Mouse (Mus musculus): ENCODE data around the gene Cd40. TPM values are rescaled to one million over a fixed set of nuclear protein-coding genes. Genes with fewer than 3 reads are reported as not detected.

Gene Cd40
- polyA plus RNA-seq, 1 experiment from 2014 or later = 3.4 TPM

- H3K36me3 ChIP-seq = no peaks in the 10 kb centered on the region
- 46% methylated on average over 8 of the region's 8 CpGs for WGBS (ENCODE audit: insufficient replicate concordance)
- DNase-seq = no peak
- H3K4me1 ChIP-seq (replicated peaks) = no peaks in the 10 kb centered on the region
- no peak overlapping the region for H3K4me3 ChIP-seq (replicated peaks)
- no peak overlapping the region for H3K4me2 ChIP-seq
- no peak overlapping the region for H3K27ac ChIP-seq
- ATAC-seq (ENCODE audit: low read depth) = no peak
- H3K27me3 ChIP-seq = peaks cover 83% of the 10 kb centered on the region
- no peak overlapping the region for H3K9ac ChIP-seq
- H3K9me3 ChIP-seq (replicated peaks) = no peaks in the 10 kb centered on the region
Measured at GRCm38 (mm10) chr2:165078045-165078444, 22.6 kb downstream of the Cd40 start.

GRCm38 (mm10) chr2:165078605-165079004 is 23.2 kb downstream of the Cd40 start:
- Histone ChIP-seq H3K4me2 (no peak overlapping the region), H3K27me3 (peaks cover 77% of the 10 kb centered on the region), H3K4me1 (replicated peaks) (no peaks in the 10 kb centered on the region), H3K27ac (no peak overlapping the region), H3K4me3 (replicated peaks) (no peak overlapping the region), H3K9ac (no peak overlapping the region), H3K36me3 (no peaks in the 10 kb centered on the region), H3K9me3 (replicated peaks) (no peaks in the 10 kb centered on the region)
- ATAC-seq (ENCODE audit: low read depth) = no peak
- 18% methylated on average over 10 of the region's 10 CpGs for WGBS (ENCODE audit: insufficient replicate concordance)
- DNase-seq = no peak

GRCm38 (mm10) chr2:165080657-165081056 is 25.2 kb downstream of the Cd40 start:
- Histone ChIP-seq H3K4me1 (replicated peaks) (no peaks in the 10 kb centered on the region), H3K9me3 (replicated peaks) (no peaks in the 10 kb centered on the region), H3K27ac (no peak overlapping the region), H3K4me2 (no peak overlapping the region), H3K27me3 (peaks cover 59% of the 10 kb centered on the region), H3K36me3 (no peaks in the 10 kb centered on the region), H3K9ac (no peak overlapping the region), H3K4me3 (replicated peaks) (no peak overlapping the region)
- ATAC-seq (ENCODE audit: low read depth) (no peak), DNase-seq (no peak)
- 17% methylated on average over 9 of the region's 9 CpGs for WGBS (ENCODE audit: insufficient replicate concordance)

GRCm38 (mm10) chr2:165081257-165081656 is 25.8 kb downstream of the Cd40 start:
- H3K9me3 ChIP-seq (replicated peaks) = no peaks in the 10 kb centered on the region
- DNase-seq (no peak), ATAC-seq (ENCODE audit: low read depth) (no peak)
- no peak overlapping the region for H3K4me3 ChIP-seq (replicated peaks)
- 22% methylated on average over 7 of the region's 7 CpGs for WGBS (ENCODE audit: insufficient replicate concordance)
- no peaks in the 10 kb centered on the region for H3K36me3 ChIP-seq
- H3K4me2 ChIP-seq = no peak overlapping the region
- H3K27ac ChIP-seq = no peak overlapping the region
- no peaks in the 10 kb centered on the region for H3K4me1 ChIP-seq (replicated peaks)
- peaks cover 53% of the 10 kb centered on the region for H3K27me3 ChIP-seq
- H3K9ac ChIP-seq = no peak overlapping the region

GRCm38 (mm10) chr2:165086634-165087033 is 31.2 kb downstream of the Cd40 start:
- H3K4me1 ChIP-seq (replicated peaks) = no peaks in the 10 kb centered on the region
- H3K9ac ChIP-seq = no peak overlapping the region
- H3K9me3 ChIP-seq (replicated peaks) = 0 out of 2 replicates have a peak, but pooled peaks cover 4% of the 10 kb centered on the region
- 58% methylated on average over 4 of the region's 4 CpGs for WGBS (ENCODE audit: insufficient replicate concordance)
- no peak for ATAC-seq (ENCODE audit: low read depth)
- H3K27ac ChIP-seq = no peak overlapping the region
- no peaks in the 10 kb centered on the region for H3K36me3 ChIP-seq
- no peak for DNase-seq
- H3K4me2 ChIP-seq = no peak overlapping the region
- no peaks in the 10 kb centered on the region for H3K27me3 ChIP-seq
- H3K4me3 ChIP-seq (replicated peaks) = no peak overlapping the region

- Histone ChIP-seq H3K4me1 (replicated peaks) (no peaks in the 10 kb centered on the region), H3K4me3 (replicated peaks) (no peak overlapping the region), H3K9ac (no peak overlapping the region), H3K4me2 (no peak overlapping the region), H3K27me3 (no peaks in the 10 kb centered on the region; the same call in 1 of the 2 replicates), H3K36me3 (no peaks in the 10 kb centered on the region), H3K27ac (no peak overlapping the region), H3K9me3 (replicated peaks) (0 out of 2 replicates have a peak, but pooled peaks cover 4% of the 10 kb centered on the region)
- 37% methylated on average over 14 of the region's 14 CpGs for WGBS (ENCODE audit: insufficient replicate concordance)
- DNase-seq = no peak
- no peak for ATAC-seq (ENCODE audit: low read depth)
Measured at GRCm38 (mm10) chr2:165089470-165089869, 34.0 kb downstream of the Cd40 start.

- H3K27ac ChIP-seq = no peak within 1 kb of the TSS
- peaks cover under 1% of the 10 kb centered on the region for H3K27me3 ChIP-seq
- 0 out of 2 replicates have a peak, but pooled peaks cover 4% of the 10 kb centered on the region for H3K9me3 ChIP-seq (replicated peaks)
- H3K36me3 ChIP-seq = no peaks in the 10 kb centered on the region
- no peak within 1 kb of the TSS for H3K9ac ChIP-seq
- H3K4me1 ChIP-seq (replicated peaks) = no peaks in the 10 kb centered on the region
- no peak within 1 kb of the TSS for H3K4me2 ChIP-seq
- no peak within 1 kb of the TSS for H3K4me3 ChIP-seq (replicated peaks)
- ATAC-seq (ENCODE audit: low read depth) = no peak
- 59% methylated on average over 2 of the region's 2 CpGs for WGBS (ENCODE audit: insufficient replicate concordance)
- DNase-seq = no peak
Measured at GRCm38 (mm10) chr2:165090650-165091049, 35.2 kb downstream of the Cd40 start, which contains the start of gene 1700025C18Rik. Gene 1700025C18Rik (minus strand): TSS chr2:165090750.

GRCm38 (mm10) chr2:165091433-165091965 is 36.1 kb downstream of the Cd40 start:
- H3K9me3 ChIP-seq (replicated peaks) = 0 out of 2 replicates have a peak, but pooled peaks cover 4% of the 10 kb centered on the region
- no peak for ATAC-seq (ENCODE audit: low read depth)
- H3K27ac ChIP-seq = no peak overlapping the region
- WGBS (ENCODE audit: insufficient replicate concordance) = 55% methylated on average over 8 of the region's 8 CpGs
- H3K27me3 ChIP-seq = peaks cover 7% of the 10 kb centered on the region
- H3K9ac ChIP-seq = no peak overlapping the region
- no peaks in the 10 kb centered on the region for H3K36me3 ChIP-seq
- no peak for DNase-seq
- H3K4me2 ChIP-seq = no peak overlapping the region
- H3K4me1 ChIP-seq (replicated peaks) = no peaks in the 10 kb centered on the region
- H3K4me3 ChIP-seq (replicated peaks) = no peak overlapping the region

- Histone ChIP-seq H3K9ac (no peak overlapping the region), H3K27me3 (peaks cover 16% of the 10 kb centered on the region), H3K4me1 (replicated peaks) (no peaks in the 10 kb centered on the region), H3K27ac (no peak overlapping the region), H3K36me3 (no peaks in the 10 kb centered on the region), H3K4me2 (no peak overlapping the region), H3K4me3 (replicated peaks) (no peak overlapping the region), H3K9me3 (replicated peaks) (0 out of 2 replicates have a peak, but pooled peaks cover 4% of the 10 kb centered on the region)
- WGBS (ENCODE audit: insufficient replicate concordance) = 66% methylated on average over 7 of the region's 7 CpGs
- ATAC-seq (ENCODE audit: low read depth) (no peak), DNase-seq (no peak)
Measured at GRCm38 (mm10) chr2:165092393-165092792, 37.0 kb downstream of the Cd40 start.

GRCm38 (mm10) chr2:165096367-165096766 is 40.9 kb downstream of the Cd40 start:
- no peaks in the 10 kb centered on the region for H3K36me3 ChIP-seq
- no peak overlapping the region for H3K27ac ChIP-seq
- H3K4me1 ChIP-seq (replicated peaks) = no peaks in the 10 kb centered on the region
- ATAC-seq (ENCODE audit: low read depth) (no peak), DNase-seq (no peak)
- 20% methylated on average over 10 of the region's 10 CpGs for WGBS (ENCODE audit: insufficient replicate concordance)
- H3K4me3 ChIP-seq (replicated peaks) = no peak overlapping the region
- no peak overlapping the region for H3K9ac ChIP-seq
- peaks cover 25% of the 10 kb centered on the region for H3K27me3 ChIP-seq
- H3K9me3 ChIP-seq (replicated peaks) = no peaks in the 10 kb centered on the region
- H3K4me2 ChIP-seq = no peak overlapping the region

- H3K27ac ChIP-seq = no peak overlapping the region
- H3K36me3 ChIP-seq = no peaks in the 10 kb centered on the region
- no peak overlapping the region for H3K4me2 ChIP-seq
- no peak overlapping the region for H3K4me3 ChIP-seq (replicated peaks)
- no peaks in the 10 kb centered on the region for H3K4me1 ChIP-seq (replicated peaks)
- H3K9me3 ChIP-seq (replicated peaks) = no peaks in the 10 kb centered on the region
- ATAC-seq (ENCODE audit: low read depth) (no peak), DNase-seq (no peak)
- H3K9ac ChIP-seq = no peak overlapping the region
- peaks cover 31% of the 10 kb centered on the region for H3K27me3 ChIP-seq
- WGBS (ENCODE audit: insufficient replicate concordance) = 65% methylated on average over 3 of the region's 3 CpGs
Measured at GRCm38 (mm10) chr2:165098861-165099260, 43.4 kb downstream of the Cd40 start.

GRCm38 (mm10) chr2:165100749-165101148 is 45.3 kb downstream of the Cd40 start:
- no peaks in the 10 kb centered on the region for H3K9me3 ChIP-seq (replicated peaks)
- H3K4me2 ChIP-seq = no peak overlapping the region
- DNase-seq (no peak), ATAC-seq (ENCODE audit: low read depth) (no peak)
- H3K9ac ChIP-seq = no peak overlapping the region
- H3K36me3 ChIP-seq = no peaks in the 10 kb centered on the region
- no peaks in the 10 kb centered on the region for H3K4me1 ChIP-seq (replicated peaks)
- H3K27me3 ChIP-seq = peaks cover 38% of the 10 kb centered on the region
- H3K4me3 ChIP-seq (replicated peaks) = no peak overlapping the region
- no peak overlapping the region for H3K27ac ChIP-seq
- WGBS (ENCODE audit: insufficient replicate concordance) = 10% methylated on average over 6 of the region's 6 CpGs

Measured in liver, embryonic 13.5 days (tissue).